Mouse (Mus musculus) intestine, embryonic 14.5 days (tissue): Measurements from ENCODE around the gene Gm45716. TPM values are rescaled to one million over a fixed set of nuclear protein-coding genes. Genes with fewer than 3 reads are reported as not detected.

Experiments
- ATAC-seq: fragments of 200-750 bp; cut with Nextera tagmentation; replicated peaks from 2 replicates; pipeline ENCODE4 v1.8.0; 2017; ENCODE audit warnings: low read depth, moderate number of reproducible peaks, moderate TSS enrichment, moderate library complexity; ENCODE audit not compliant: low FRiP score, low TSS enrichment
- DNase-seq: peaks from one replicate; pipeline ENCODE4 v3.0.0-alpha.2; 2018; ENCODE audit warnings: low spot score
- H3K27ac ChIP-seq: fragments of 300-500 bp; sonication (generic); 2 replicates; pipeline ENCODE4 v1.5.1; 2014; ENCODE audit warnings: low read depth, mild to moderate bottlenecking, control low read depth
- H3K27me3 ChIP-seq: fragments of 300-500 bp; sonication (generic); replicated peaks from 2 replicates; pipeline ENCODE4 v1.6.1; 2014; ENCODE audit warnings: low read length, control low read depth; ENCODE audit not compliant: control insufficient read depth, insufficient read depth
- H3K36me3 ChIP-seq: fragments of 300-500 bp; sonication (generic); 2 replicates; pipeline ENCODE4 v1.6.1; 2014; ENCODE audit warnings: low read length, control low read depth; ENCODE audit not compliant: control insufficient read depth, insufficient read depth
- H3K4me1 ChIP-seq: fragments of 300-500 bp; sonication (generic); replicated peaks from 2 replicates; pipeline ENCODE4 v1.6.1; 2014; ENCODE audit warnings: low read length, control low read depth, mixed read lengths; ENCODE audit not compliant: control insufficient read depth, insufficient read depth
- H3K4me2 ChIP-seq: fragments of 300-500 bp; sonication (generic); 2 replicates; pipeline ENCODE4 v1.6.1; 2014; ENCODE audit warnings: low read length
- H3K4me3 ChIP-seq: fragments of 300-500 bp; sonication (generic); 2 replicates; pipeline ENCODE4 v1.5.1; 2014; ENCODE audit warnings: low read depth, low read length, control low read depth, mixed read lengths
- H3K9ac ChIP-seq: fragments of 300-500 bp; sonication (generic); 2 replicates; pipeline ENCODE4 v1.6.1; 2014; ENCODE audit warnings: mild to moderate bottlenecking, low read length
- H3K9me3 ChIP-seq: fragments of 300-500 bp; sonication (generic); 2 replicates; pipeline ENCODE4 v1.6.1; 2016; ENCODE audit warnings: low read length, control low read depth; ENCODE audit not compliant: control insufficient read depth
- WGBS: fragments of 180-500 bp; shearing (Covaris S2); extraction: QIAGEN DNeasy Blood & Tissue Kit; methylation state at CpG from one replicate; pipeline ENCODE4 v1.1.7; 2014; 5-methylcytosine and 5-hydroxymethylcytosine counted together
- polyA plus RNA-seq: library from polyadenylated mRNA; unstranded; fragments of >200 nt; fragmentation: Nextera tagmentation; extraction: Ambion mirVana; gene quantifications from 2 replicates; pipeline ENCODE4 v1.2.1, GENCODE M21; 2014

The Gm45716 gene
- polyA plus RNA-seq, 1 experiment from 2014 or later: 13.2 TPM

GRCm38 (mm10) chr11:90284623-90285022 is 97.1 kb downstream of the Gm45716 start:
- Histone ChIP-seq H3K4me3 (no peak overlapping the region), H3K36me3 (no peaks in the 10 kb centered on the region), H3K4me2 (no peak overlapping the region), H3K27me3 (no peaks in the 10 kb centered on the region), H3K9ac (no peak overlapping the region), H3K4me1 (no peaks in the 10 kb centered on the region), H3K27ac (no peak overlapping the region), H3K9me3 (no peaks in the 10 kb centered on the region)
- ATAC-seq (no peak), DNase-seq (no peak)
- WGBS: 41% methylated on average over 4 of the region's 4 CpGs

GRCm38 (mm10) chr11:90286550-90287154 is 99.2 kb downstream of the Gm45716 start:
- Histone ChIP-seq H3K4me3 (no peak overlapping the region), H3K36me3 (no peaks in the 10 kb centered on the region), H3K9me3 (no peaks in the 10 kb centered on the region), H3K9ac (no peak overlapping the region), H3K27me3 (no peaks in the 10 kb centered on the region), H3K4me2 (no peak overlapping the region), H3K27ac (no peak overlapping the region), H3K4me1 (no peaks in the 10 kb centered on the region)
- WGBS: 80% methylated on average over 6 of the region's 6 CpGs
- ATAC-seq (no peak), DNase-seq (peak; percentile 28)

GRCm38 (mm10) chr11:90291156-90291555 is 103.7 kb downstream of the Gm45716 start:
- Histone ChIP-seq H3K36me3 (no peaks in the 10 kb centered on the region), H3K4me3 (no peak overlapping the region), H3K4me1 (no peaks in the 10 kb centered on the region), H3K9ac (no peak overlapping the region), H3K4me2 (no peak overlapping the region), H3K27ac (no peak overlapping the region), H3K9me3 (no peaks in the 10 kb centered on the region), H3K27me3 (no peaks in the 10 kb centered on the region)
- WGBS: 73% methylated on average over 4 of the region's 4 CpGs
- ATAC-seq (no peak), DNase-seq (no peak)

- H3K4me2 ChIP-seq: no peak overlapping the region
- no peaks in the 10 kb centered on the region for H3K4me1 ChIP-seq
- H3K9me3 ChIP-seq: no peaks in the 10 kb centered on the region
- DNase-seq (no peak), ATAC-seq (no peak)
- H3K27ac ChIP-seq: no peak overlapping the region
- no peaks in the 10 kb centered on the region for H3K36me3 ChIP-seq
- no peaks in the 10 kb centered on the region for H3K27me3 ChIP-seq
- H3K4me3 ChIP-seq: no peak overlapping the region
- no peak overlapping the region for H3K9ac ChIP-seq
Measured at GRCm38 (mm10) chr11:90292766-90293165, 105.3 kb downstream of the Gm45716 start.

DNA sequence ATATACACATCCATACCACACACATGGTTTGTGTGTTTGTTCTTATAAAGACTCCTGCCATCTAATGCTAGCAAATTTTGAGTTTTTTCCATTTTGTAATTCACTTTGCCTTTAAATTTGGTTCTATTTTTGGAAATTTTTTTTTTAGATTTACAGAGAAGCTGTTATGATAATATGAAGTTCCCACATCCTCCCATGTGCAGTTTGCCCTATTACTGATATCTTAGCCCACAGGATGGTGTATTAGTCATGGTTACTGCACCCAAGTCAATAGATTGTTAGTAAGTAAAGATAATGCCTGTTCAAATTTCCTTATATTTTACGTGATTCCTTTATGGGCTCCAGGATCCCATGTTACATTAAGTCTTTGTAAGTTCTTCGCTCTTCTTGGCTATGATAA is 107.1 kb downstream of the Gm45716 start:
- Histone ChIP-seq H3K27ac (no peak overlapping the region), H3K4me1 (no peaks in the 10 kb centered on the region), H3K9me3 (no peaks in the 10 kb centered on the region), H3K27me3 (no peaks in the 10 kb centered on the region), H3K9ac (no peak overlapping the region), H3K4me3 (no peak overlapping the region), H3K4me2 (no peak overlapping the region), H3K36me3 (no peaks in the 10 kb centered on the region)
- ATAC-seq (no peak), DNase-seq (no peak)
- 94% methylated on average over 2 of the region's 2 CpGs for WGBS

Other genes with a start within 250 kb of the Gm45716 start
- gene Pctp, start 184.8 kb upstream of the Gm45716 start, polyA plus RNA-seq: 9.7 and 10.4 TPM in 2 replicates
- gene Tmem100, start 157.3 kb upstream of the Gm45716 start, polyA plus RNA-seq: 17.3 and 19.2 TPM in 2 replicates
- 35.5 and 41.1 TPM in 2 replicates for gene Mmd, start 61.8 kb downstream of the Gm45716 start, polyA plus RNA-seq
- gene Hlf, start 203.2 kb downstream of the Gm45716 start, polyA plus RNA-seq: 0.92 and 1.2 TPM in 2 replicates